Mouse (Mus musculus) CD4-positive naive resting alpha-beta T cell, adult 57 days (primary cell): ENCODE measurements around the gene Zfp781. TPM values are rescaled to one million over a fixed set of nuclear protein-coding genes. Genes with fewer than 3 reads are reported as not detected.

ENCODE experiments used
- total RNA-seq: library from RNA; stranded (reverse); gene quantifications from one replicate; pipeline ENCODE4 v1.2.4, GENCODE M21; 2023

Gene Zfp781
- total RNA-seq: 0.38 TPM

GRCm38 (mm10) chr10:81929842-81930743 is at the start of gene Zfp781:
Gene Zfp781 (minus strand): TSS chr10:81930480.

DNA sequence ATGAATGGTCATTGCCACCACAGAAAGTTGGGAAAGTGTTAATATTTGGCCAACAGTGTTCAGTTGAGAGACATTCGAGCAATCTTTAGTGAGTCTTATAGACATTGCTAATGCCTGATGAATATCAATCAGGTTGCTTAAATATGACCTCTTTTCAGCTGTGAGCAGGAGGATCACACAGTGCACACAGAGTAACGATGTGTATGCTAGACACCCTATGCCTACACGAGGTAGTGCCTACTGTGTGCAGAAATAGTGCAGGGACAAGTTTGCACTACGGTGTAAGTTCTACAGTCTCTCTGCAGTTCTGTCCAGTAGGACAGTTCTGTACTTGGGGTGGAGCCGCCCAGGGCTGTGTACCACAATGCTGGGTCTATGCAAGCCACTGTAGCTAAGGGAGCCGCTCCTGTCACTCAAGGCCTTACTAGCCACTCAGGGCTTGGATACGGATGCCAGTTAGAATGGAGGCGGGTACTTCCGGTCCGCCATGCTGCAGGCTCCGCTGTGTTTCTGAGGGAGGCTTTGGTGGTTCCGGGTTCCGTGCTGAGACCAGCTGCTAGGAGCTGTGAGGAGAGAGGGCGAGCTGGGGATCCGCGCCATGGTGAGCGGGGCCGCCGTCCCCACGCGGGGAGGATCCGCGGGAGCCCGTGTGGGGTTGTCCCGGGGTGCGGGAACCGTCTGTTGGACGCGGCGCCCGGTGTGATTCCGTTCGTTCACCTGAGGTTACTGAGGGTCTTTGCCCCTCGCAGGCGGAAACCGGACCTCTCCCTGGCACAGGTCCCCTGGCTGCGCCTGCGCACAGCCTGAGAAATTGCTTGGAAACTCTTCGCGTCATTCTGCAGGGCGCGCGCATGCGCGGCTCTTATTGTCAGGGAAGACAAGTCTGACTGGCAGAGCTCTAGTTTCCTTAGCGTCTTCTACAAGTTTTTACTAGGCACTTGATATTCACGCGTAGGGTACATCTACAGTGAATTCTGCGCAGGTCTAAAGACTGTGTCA is 66.6 kb downstream of the Zfp781 start, which contains the start of gene Gm32687:
Gene Gm32687 (plus strand): TSS at position 526 of the 999 bp plus-strand sequence.

Other genes with a start within 250 kb of the Zfp781 start
- gene Zfp433, start 225.7 kb downstream of the Zfp781 start, total RNA-seq: 7.8 TPM
- 4.9 TPM for gene Gm3055, start 159.3 kb downstream of the Zfp781 start, total RNA-seq
- 3.0 TPM for gene Gm4767, start 118.3 kb downstream of the Zfp781 start, total RNA-seq
- gene Gm32687, start 66.5 kb downstream of the Zfp781 start, total RNA-seq: 3.8 TPM
- gene Zfp873, start 117.6 kb upstream of the Zfp781 start, total RNA-seq: 5.8 TPM
- 5.5 TPM for gene BC024063, start 152.9 kb upstream of the Zfp781 start, total RNA-seq
- gene AU041133, start 197.5 kb upstream of the Zfp781 start, total RNA-seq: 5.0 TPM